Mouse (Mus musculus): ENCODE measurements around the gene Ddc.

Gene Ddc

GRCm38 (mm10) chr11:11777796-11778195 lies 120.1 kb downstream of the Ddc start:
- DNase-seq (ENCODE audit: low read depth), result peak; percentile 20

GRCm38 (mm10) chr11:11777246-11777645 lies 120.7 kb downstream of the Ddc start:
- DNase-seq (ENCODE audit: low read depth), result peak; percentile 19

GRCm38 (mm10) chr11:11776822-11777174 lies 121.1 kb downstream of the Ddc start:
- no peak for DNase-seq (ENCODE audit: low read depth)

- DNase-seq (ENCODE audit: low read depth), result peak; percentile 29
Measured at GRCm38 (mm10) chr11:11776071-11776821, 121.7 kb downstream of the Ddc start.

GRCm38 (mm10) chr11:11774893-11775292 lies 123.1 kb downstream of the Ddc start:
- no peak for DNase-seq (ENCODE audit: low read depth)

- DNase-seq (ENCODE audit: low read depth), result no peak
Measured at GRCm38 (mm10) chr11:11774384-11774783, 123.6 kb downstream of the Ddc start.

GRCm38 (mm10) chr11:11772196-11772595 lies 125.7 kb downstream of the Ddc start:
- DNase-seq (ENCODE audit: low read depth), result no peak

- no peak for DNase-seq (ENCODE audit: low read depth)
Measured at GRCm38 (mm10) chr11:11770691-11771090, 127.3 kb downstream of the Ddc start.

- DNase-seq (ENCODE audit: low read depth), result no peak
Measured at GRCm38 (mm10) chr11:11769281-11769680, 128.7 kb downstream of the Ddc start.

GRCm38 (mm10) chr11:11768057-11768456 lies 129.9 kb downstream of the Ddc start:
- DNase-seq (ENCODE audit: low read depth), result no peak

- no peak for DNase-seq (ENCODE audit: low read depth)
Measured at GRCm38 (mm10) chr11:11766736-11767135, 131.2 kb downstream of the Ddc start.

- peak; percentile 88 for DNase-seq (ENCODE audit: low read depth)
Measured at GRCm38 (mm10) chr11:11766105-11766504, 131.8 kb downstream of the Ddc start.

- peak; percentile 59 for DNase-seq (ENCODE audit: low read depth)
Measured at GRCm38 (mm10) chr11:11765414-11765813, 132.5 kb downstream of the Ddc start.

Data from induced T-regulatory cell, adult 2 months (primary cell).